Mouse (Mus musculus) Patski (cell line): ENCODE measurements at regions not wholly inside any gene's neighbourhood (a gene's known extent, or its start where the extent isn't known, plus 50 kb on each side); places are given as distances from the start of the nearest gene placed in this dataset.

Source experiments
- ATAC-seq: fragments of 100-300 bp; one replicate; pipeline ENCODE4 v1.8.0; 2021
- CTCF ChIA-PET: fragments of 350-600 bp; sonication (Branson Sonifier 250); formaldehyde crosslinking; loops from one replicate; lab custom pipeline; 2022; ENCODE audit warnings: inconsistent platforms; lab: Charles Lee
- POLR2A ChIA-PET: fragments of 350-600 bp; sonication (Branson Sonifier 250); formaldehyde crosslinking; loops from one replicate; lab custom pipeline; 2022; ENCODE audit warnings: antibody characterized with exemption, inconsistent platforms; lab: Charles Lee
- DNase-seq: peaks from one replicate; pipeline ENCODE4 v3.0.0-alpha.2; 2011; ENCODE audit warnings: low read depth, low spot score
- H3K27me3 ChIP-seq: fragments of 371-371 bp; one replicate; pipeline ENCODE4 v1.5.1; 2021
- CTCF ChIP-seq: fragments of 100-300 bp; IDR thresholded peaks from one replicate; pipeline ENCODE4 v1.5.1; 2021
- in situ Hi-C: fragments of 300-500 bp; cut with MboI; formaldehyde crosslinking; loops from 3 replicates; pipeline ENCODE4 v1.11.1; 2018; ENCODE audit warnings: low pct_unique_long_range_greater_than_20kb, mixed read lengths

- POLR2A ChIA-PET = no interaction called here
- in situ Hi-C loops = no loop called here
- CTCF ChIA-PET = no interaction called here
- no peaks in the 10 kb centered on the region for H3K27me3 ChIP-seq
- no peak for DNase-seq
- no peak for TF ChIP-seq CTCF
- ATAC-seq = no peak
Observed at GRCm38 (mm10) chr13:56992022-56992421, 96.2 kb upstream of the Trpc7 start.

- TF ChIP-seq CTCF = no peak
Observed at GRCm38 (mm10) chr13:56974063-56974462, 78.3 kb upstream of the Trpc7 start.

GRCm38 (mm10) chr13:56955358-56955757 lies 59.6 kb upstream of the Trpc7 start:
- in situ Hi-C loops = no loop called here
- ChIA-PET POLR2A (no interaction called here), CTCF (no interaction called here)
- H3K27me3 ChIP-seq = no peaks in the 10 kb centered on the region
- no peak for ATAC-seq
- DNase-seq = no peak
- TF ChIP-seq CTCF = no peak

More at GRCm38 (mm10) chr13:56974063-56974462, 78.3 kb upstream of the Trpc7 start:
- CTCF ChIA-PET = no interaction called here
- ATAC-seq = no peak
- H3K27me3 ChIP-seq = no peaks in the 10 kb centered on the region
- no peak for DNase-seq
- in situ Hi-C loops = no loop called here
- POLR2A ChIA-PET = no interaction called here

- ChIA-PET CTCF (no interaction called here), POLR2A (no interaction called here)
- no peak for DNase-seq
- in situ Hi-C loops = no loop called here
- no peak for TF ChIP-seq CTCF
- H3K27me3 ChIP-seq = peaks cover 3% of the 10 kb centered on the region
- no peak for ATAC-seq
Observed at GRCm38 (mm10) chr13:56948086-56948485, 52.3 kb upstream of the Trpc7 start.

- ATAC-seq (no peak), DNase-seq (no peak)
- CTCF ChIA-PET = no interaction called here
- peaks cover 3% of the 10 kb centered on the region for H3K27me3 ChIP-seq
- no peak for TF ChIP-seq CTCF
- POLR2A ChIA-PET = no interaction called here
- in situ Hi-C loops = no loop called here
Observed at GRCm38 (mm10) chr13:56947266-56947665, 51.5 kb upstream of the Trpc7 start.
